Mouse (Mus musculus) E14TG2a.4 (cell line): Measurements from ENCODE around the gene Smyd1.

Experiments used
- H3K27me3 ChIP-seq: 2 replicates; pipeline ENCODE4 v1.6.1; 2014; ENCODE audit warnings: low read length, control low read depth; ENCODE audit not compliant: insufficient read depth
- H3K36me3 ChIP-seq: 2 replicates; pipeline ENCODE4 v1.6.1; 2014; ENCODE audit warnings: low read length, control low read depth; ENCODE audit not compliant: insufficient read depth
- H3K4me1 ChIP-seq: replicated peaks from 2 replicates; pipeline ENCODE4 v1.6.1; 2014; ENCODE audit warnings: low read depth, low read length, control low read depth
- H3K4me3 ChIP-seq: replicated peaks from 2 replicates; pipeline ENCODE4 v1.5.1; 2014; ENCODE audit warnings: mild to moderate bottlenecking, low read length
- H3K9me3 ChIP-seq: 2 replicates; pipeline ENCODE4 v1.6.1; 2014; ENCODE audit warnings: low read length, control low read depth
- CTCF ChIP-seq: conservative IDR thresholded peaks from 2 replicates; pipeline ENCODE4 v1.5.1; 2014; ENCODE audit warnings: low read length
- NANOG ChIP-seq: IDR thresholded peaks from 2 replicates; pipeline ENCODE4 v1.6.1; 2014; ENCODE audit warnings: borderline replicate concordance, low read length, mixed read lengths
- POU5F1 ChIP-seq: IDR thresholded peaks from 2 replicates; pipeline ENCODE4 v1.6.1; 2014; ENCODE audit warnings: low read length, borderline replicate concordance

Gene Smyd1

DNA sequence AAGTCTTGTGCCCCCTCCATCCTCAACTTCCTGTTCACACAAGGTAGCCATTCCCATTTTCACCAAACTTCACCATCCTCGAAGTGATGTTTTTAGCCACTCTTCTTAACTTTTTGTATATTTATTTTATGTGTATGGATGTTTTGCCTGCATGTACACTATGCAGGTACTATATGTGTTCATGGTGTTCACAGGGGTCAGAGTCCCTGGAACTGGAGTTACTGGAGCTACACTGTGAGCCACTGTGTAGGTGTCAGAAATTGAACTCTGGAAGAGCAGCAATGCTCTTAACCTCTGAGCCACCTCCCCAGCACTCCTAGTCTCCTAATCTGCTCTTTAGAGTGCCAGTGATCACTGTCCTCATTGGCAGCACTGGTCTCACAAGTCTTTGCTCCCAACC lies 73.6 kb downstream of the Smyd1 start:
- Histone ChIP-seq H3K4me3 (no peak overlapping the region), H3K9me3 (no peaks in the 10 kb centered on the region), H3K36me3 (no peaks in the 10 kb centered on the region), H3K27me3 (no peaks in the 10 kb centered on the region), H3K4me1 (peaks cover 27% of the 10 kb centered on the region)
- TF ChIP-seq CTCF (no peak), POU5F1 (no peak), NANOG (no peak)

DNA sequence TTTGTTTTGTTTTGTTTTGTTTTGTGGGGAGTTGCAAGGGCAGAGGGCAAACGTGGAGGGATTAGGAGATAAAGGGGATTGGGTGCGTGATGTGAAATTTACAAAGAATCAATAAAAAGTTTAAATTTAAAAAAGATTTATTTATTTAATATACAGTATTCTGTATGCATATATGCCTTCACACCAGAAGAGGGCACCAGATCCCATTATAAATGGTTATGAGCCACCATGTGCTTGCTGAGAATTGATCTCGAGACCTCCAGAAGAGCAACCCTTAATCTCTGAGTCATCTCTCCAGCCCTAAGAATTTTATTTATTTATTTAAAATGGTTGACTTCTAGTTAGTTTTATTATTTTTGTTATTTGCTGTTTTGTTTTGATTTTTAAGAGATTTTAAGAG lies 78.8 kb downstream of the Smyd1 start:
- TF ChIP-seq POU5F1: no peak
- no peak for TF ChIP-seq NANOG
- TF ChIP-seq CTCF: peak; percentile 26; the same call in 1 of the 2 replicates
- H3K4me1 ChIP-seq: peaks cover 28% of the 10 kb centered on the region

DNA sequence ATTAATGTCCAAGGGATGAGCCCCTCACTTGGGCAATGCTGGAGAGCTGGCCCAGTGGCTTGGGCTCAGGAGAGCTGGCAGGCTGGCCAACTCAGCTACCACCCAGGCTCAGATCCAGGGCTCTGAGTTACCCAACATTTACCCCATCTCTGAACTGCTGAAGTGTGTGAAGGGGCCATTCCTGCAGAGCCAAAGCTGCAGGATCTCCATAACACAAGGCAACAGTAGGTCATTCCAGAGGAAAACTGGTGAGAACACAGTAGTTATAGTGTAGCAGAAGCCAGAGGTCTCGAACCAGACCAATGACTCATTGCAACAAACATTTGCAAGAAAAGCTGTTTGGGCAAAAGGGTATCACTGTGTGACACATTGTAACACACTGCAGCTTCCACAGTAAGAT lies 79.2 kb downstream of the Smyd1 start:
- no peaks in the 10 kb centered on the region for H3K9me3 ChIP-seq
- peaks cover 32% of the 10 kb centered on the region for H3K4me1 ChIP-seq
- H3K27me3 ChIP-seq: peaks cover 18% of the 10 kb centered on the region; the same call in 1 of the 2 replicates
- H3K36me3 ChIP-seq: no peaks in the 10 kb centered on the region
- H3K4me3 ChIP-seq: no peak overlapping the region
- TF ChIP-seq NANOG (no peak), CTCF (no peak), POU5F1 (no peak)

More for the DNA sequence above, 78.8 kb downstream of the Smyd1 start:
- peaks cover 18% of the 10 kb centered on the region; the same call in 1 of the 2 replicates for H3K27me3 ChIP-seq
- no peak overlapping the region for H3K4me3 ChIP-seq
- no peaks in the 10 kb centered on the region for H3K9me3 ChIP-seq
- no peaks in the 10 kb centered on the region for H3K36me3 ChIP-seq

DNA sequence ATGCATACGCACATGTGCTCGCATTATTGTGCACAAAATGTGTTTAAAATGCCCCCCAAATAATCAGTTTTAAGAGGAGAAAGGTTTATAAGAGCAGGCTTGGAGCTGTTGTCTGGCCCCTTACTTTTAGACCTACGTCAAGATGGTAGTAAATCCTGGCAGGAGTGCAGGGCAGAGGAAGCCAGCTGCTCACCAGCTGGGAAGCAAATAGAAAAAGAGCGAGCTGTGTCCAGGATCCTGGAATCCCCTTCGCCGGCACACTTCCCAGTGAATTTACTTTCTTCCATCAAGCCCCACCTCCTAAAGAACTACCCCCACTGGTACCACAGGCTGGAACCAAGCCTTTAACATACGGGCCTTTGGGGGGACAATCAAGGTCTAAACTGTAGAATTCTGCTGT lies 81.2 kb downstream of the Smyd1 start:
- Histone ChIP-seq H3K4me1 (peaks cover 52% of the 10 kb centered on the region), H3K9me3 (no peaks in the 10 kb centered on the region), H3K27me3 (peaks cover 18% of the 10 kb centered on the region; the same call in 1 of the 2 replicates), H3K36me3 (no peaks in the 10 kb centered on the region), H3K4me3 (no peak overlapping the region)
- TF ChIP-seq CTCF (no peak), POU5F1 (no peak), NANOG (no peak)

GRCm38 (mm10) chr6:71239069-71239750 lies 82.8 kb downstream of the Smyd1 start:
- Histone ChIP-seq H3K36me3 (no peaks in the 10 kb centered on the region), H3K4me3 (peak overlapping the region; percentile 49), H3K27me3 (peaks cover 23% of the 10 kb centered on the region), H3K9me3 (no peaks in the 10 kb centered on the region), H3K4me1 (peaks cover 64% of the 10 kb centered on the region)
- TF ChIP-seq NANOG: no peak
- no peak for TF ChIP-seq CTCF
- no peak for TF ChIP-seq POU5F1

- Histone ChIP-seq H3K4me3 (no peak overlapping the region), H3K9me3 (no peaks in the 10 kb centered on the region), H3K36me3 (no peaks in the 10 kb centered on the region), H3K4me1 (peaks cover 66% of the 10 kb centered on the region), H3K27me3 (peaks cover 26% of the 10 kb centered on the region)
- no peak for TF ChIP-seq NANOG
- no peak for TF ChIP-seq POU5F1
- TF ChIP-seq CTCF: no peak
Observed at GRCm38 (mm10) chr6:71237031-71237431, 85.0 kb downstream of the Smyd1 start.

- H3K27me3 ChIP-seq: peaks cover 26% of the 10 kb centered on the region
- no peaks in the 10 kb centered on the region for H3K9me3 ChIP-seq
- H3K36me3 ChIP-seq: no peaks in the 10 kb centered on the region
- TF ChIP-seq POU5F1 (no peak), NANOG (no peak), CTCF (no peak)
- H3K4me1 ChIP-seq: peaks cover 66% of the 10 kb centered on the region
- no peak overlapping the region for H3K4me3 ChIP-seq
Observed at GRCm38 (mm10) chr6:71236506-71236905, 85.5 kb downstream of the Smyd1 start.

DNA sequence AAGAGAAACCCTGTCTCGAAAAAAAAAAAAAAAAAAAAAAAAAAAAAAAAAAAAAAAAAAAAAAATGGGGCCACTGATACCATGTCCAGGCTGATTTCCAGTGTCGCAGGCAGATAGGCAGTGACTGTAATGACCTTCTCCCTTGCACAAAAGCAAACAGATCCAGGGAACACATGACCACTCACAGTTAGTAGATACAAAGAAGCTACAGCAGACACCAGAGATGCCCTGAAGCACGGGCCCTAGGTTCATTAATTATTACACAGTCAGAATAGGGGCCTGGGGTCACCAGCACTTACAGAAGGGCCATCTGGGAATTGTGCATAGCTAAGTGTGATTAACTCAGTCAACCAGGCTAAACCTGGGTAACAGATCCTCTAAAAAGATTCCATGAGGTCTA lies 86.1 kb downstream of the Smyd1 start:
- Histone ChIP-seq H3K36me3 (no peaks in the 10 kb centered on the region), H3K4me3 (no peak overlapping the region), H3K27me3 (peaks cover 25% of the 10 kb centered on the region), H3K9me3 (no peaks in the 10 kb centered on the region), H3K4me1 (peaks cover 61% of the 10 kb centered on the region)
- TF ChIP-seq CTCF (no peak), POU5F1 (no peak), NANOG (no peak)
